Mouse (Mus musculus): ENCODE data around the gene Clec16a. TPM values are rescaled to one million over a fixed set of nuclear protein-coding genes. Genes with fewer than 3 reads are reported as not detected.

The Clec16a gene
- polyA plus RNA-seq, 2 experiments, result 2.7 to 10.0 TPM

GRCm38 (mm10) chr16:10611306-10611705 lies 66.2 kb downstream of the Clec16a start:
- TF ChIP-seq EP300 (IDR thresholded peaks at IDR 0.05; ENCODE audit: low read depth) (no peak), CTCF (IDR thresholded peaks at IDR 0.05; ENCODE audit: low read depth) (no peak)
- WGBS (ENCODE audit: insufficient replicate concordance), result 62% methylated on average over 4 of the region's 4 CpGs

GRCm38 (mm10) chr16:10613996-10614395 lies 68.9 kb downstream of the Clec16a start:
- DNase-seq (ENCODE audit: low read depth in 3 of 3, low spot score in 3 of 3), result no peak
- Histone ChIP-seq H3K4me1 (replicated peaks; ENCODE audit: control insufficient read depth in 2 of 2, insufficient read depth in 2 of 2, low read length in 1 of 2) (no peaks in the 10 kb centered on the region), H3K36me3 (replicated peaks; ENCODE audit: control insufficient read depth, insufficient read depth, low read depth) (no peaks in the 10 kb centered on the region), H3K4me2 (ENCODE audit: low read depth) (no peak overlapping the region), H3K9ac (replicated peaks) (no peak overlapping the region), H3K9me3 (ENCODE audit: control insufficient read depth, low read length) (no peaks in the 10 kb centered on the region), H3K4me3 (ENCODE audit: insufficient read depth in 1 of 2, low read depth in 2 of 2, low read length in 2 of 2) (no peak overlapping the region), H3K27me3 (ENCODE audit: control insufficient read depth, insufficient read depth, low read length) (no peaks in the 10 kb centered on the region), H3K27ac (no peak overlapping the region)
- no peak for ATAC-seq (ENCODE audit: insufficient read depth)
- TF ChIP-seq EP300 (IDR thresholded peaks at IDR 0.05; ENCODE audit: low read depth), result no peak
- no peak for TF ChIP-seq CTCF (IDR thresholded peaks at IDR 0.05; ENCODE audit: low read depth)
- 72% methylated on average over 2 of the region's 2 CpGs for WGBS (ENCODE audit: insufficient replicate concordance)

More at GRCm38 (mm10) chr16:10611306-10611705, 66.2 kb downstream of the Clec16a start:
- Histone ChIP-seq H3K9me3 (ENCODE audit: control insufficient read depth, low read length) (no peaks in the 10 kb centered on the region), H3K27me3 (ENCODE audit: control insufficient read depth, insufficient read depth, low read length) (no peaks in the 10 kb centered on the region), H3K27ac (no peak overlapping the region), H3K36me3 (replicated peaks; ENCODE audit: control insufficient read depth, insufficient read depth, low read depth) (no peaks in the 10 kb centered on the region), H3K4me2 (ENCODE audit: low read depth) (no peak overlapping the region), H3K4me1 (replicated peaks; ENCODE audit: control insufficient read depth in 2 of 2, insufficient read depth in 2 of 2, low read length in 1 of 2) (no peaks in the 10 kb centered on the region), H3K9ac (replicated peaks) (no peak overlapping the region), H3K4me3 (ENCODE audit: insufficient read depth in 1 of 2, low read depth in 2 of 2, low read length in 2 of 2) (no peak overlapping the region)
- DNase-seq (ENCODE audit: low read depth in 3 of 3, low spot score in 3 of 3) (no peak), ATAC-seq (ENCODE audit: insufficient read depth) (no peak)

GRCm38 (mm10) chr16:10620961-10621614 lies 75.9 kb downstream of the Clec16a start:
- WGBS (ENCODE audit: insufficient replicate concordance), result 61% methylated on average over 6 of the region's 6 CpGs
- Histone ChIP-seq H3K4me2 (ENCODE audit: low read depth) (no peak overlapping the region), H3K27ac (no peak overlapping the region), H3K9ac (replicated peaks) (no peak overlapping the region), H3K4me3 (ENCODE audit: insufficient read depth in 1 of 2, low read depth in 2 of 2, low read length in 2 of 2) (no peak overlapping the region), H3K36me3 (replicated peaks; ENCODE audit: control insufficient read depth, insufficient read depth, low read depth) (no peaks in the 10 kb centered on the region), H3K27me3 (ENCODE audit: control insufficient read depth, insufficient read depth, low read length) (no peaks in the 10 kb centered on the region), H3K9me3 (ENCODE audit: control insufficient read depth, low read length) (no peaks in the 10 kb centered on the region), H3K4me1 (replicated peaks; ENCODE audit: control insufficient read depth in 2 of 2, insufficient read depth in 2 of 2, low read length in 1 of 2) (no peaks in the 10 kb centered on the region)
- no peak for TF ChIP-seq EP300 (IDR thresholded peaks at IDR 0.05; ENCODE audit: low read depth)
- TF ChIP-seq CTCF (IDR thresholded peaks at IDR 0.05; ENCODE audit: low read depth), result no peak
- ATAC-seq (ENCODE audit: insufficient read depth) (no peak), DNase-seq (ENCODE audit: low read depth in 3 of 3, low spot score in 3 of 3) (no peak)

GRCm38 (mm10) chr16:10621710-10622109 lies 76.6 kb downstream of the Clec16a start:
- ATAC-seq (ENCODE audit: insufficient read depth) (no peak), DNase-seq (ENCODE audit: low read depth in 3 of 3, low spot score in 3 of 3) (no peak)
- Histone ChIP-seq H3K36me3 (replicated peaks; ENCODE audit: control insufficient read depth, insufficient read depth, low read depth) (no peaks in the 10 kb centered on the region), H3K4me3 (ENCODE audit: insufficient read depth in 1 of 2, low read depth in 2 of 2, low read length in 2 of 2) (no peak overlapping the region), H3K4me2 (ENCODE audit: low read depth) (no peak overlapping the region), H3K4me1 (replicated peaks; ENCODE audit: control insufficient read depth in 2 of 2, insufficient read depth in 2 of 2, low read length in 1 of 2) (no peaks in the 10 kb centered on the region), H3K27me3 (ENCODE audit: control insufficient read depth, insufficient read depth, low read length) (no peaks in the 10 kb centered on the region), H3K27ac (no peak overlapping the region), H3K9ac (replicated peaks) (no peak overlapping the region), H3K9me3 (ENCODE audit: control insufficient read depth, low read length) (no peaks in the 10 kb centered on the region)
- TF ChIP-seq EP300 (IDR thresholded peaks at IDR 0.05; ENCODE audit: low read depth) (no peak), CTCF (IDR thresholded peaks at IDR 0.05; ENCODE audit: low read depth) (no peak)
- WGBS (ENCODE audit: insufficient replicate concordance), result 8% methylated on average over 1 of the region's 1 CpGs

GRCm38 (mm10) chr16:10626116-10626515 lies 81.0 kb downstream of the Clec16a start:
- H3K27ac ChIP-seq, result no peak overlapping the region
- DNase-seq (ENCODE audit: low read depth in 3 of 3, low spot score in 3 of 3) (no peak), ATAC-seq (ENCODE audit: insufficient read depth) (no peak)
- H3K4me2 ChIP-seq (ENCODE audit: low read depth), result no peak overlapping the region
- no peaks in the 10 kb centered on the region for H3K27me3 ChIP-seq (ENCODE audit: control insufficient read depth, insufficient read depth, low read length)
- no peaks in the 10 kb centered on the region for H3K9me3 ChIP-seq (ENCODE audit: control insufficient read depth, low read length)
- 0 out of 4 replicates have a peak, but pooled peaks cover 0 to 4% of the 10 kb centered on the region in 2 experiments for H3K4me1 ChIP-seq (replicated peaks; ENCODE audit: control insufficient read depth in 2 of 2, insufficient read depth in 2 of 2, low read length in 1 of 2)
- H3K36me3 ChIP-seq (replicated peaks; ENCODE audit: control insufficient read depth, insufficient read depth, low read depth), result no peaks in the 10 kb centered on the region
- TF ChIP-seq CTCF (IDR thresholded peaks at IDR 0.05; ENCODE audit: low read depth) (no peak), EP300 (IDR thresholded peaks at IDR 0.05; ENCODE audit: low read depth) (no peak)
- no peak overlapping the region for H3K9ac ChIP-seq (replicated peaks)
- H3K4me3 ChIP-seq (ENCODE audit: insufficient read depth in 1 of 2, low read depth in 2 of 2, low read length in 2 of 2), result no peak overlapping the region
- 81% methylated on average over 1 of the region's 1 CpGs for WGBS (ENCODE audit: insufficient replicate concordance)

Measured in liver, embryonic 14.5 days (tissue).